Mouse (Mus musculus): ENCODE measurements around the gene Map6d1. TPM values are rescaled to one million over a fixed set of nuclear protein-coding genes. Genes with fewer than 3 reads are reported as not detected.

The Map6d1 gene
- polyA plus RNA-seq, 1 experiment from 2014 or later = 0.75 TPM

- peaks cover 94% of the 10 kb centered on the region for H3K36me3 ChIP-seq
- no peak overlapping the region for H3K27ac ChIP-seq
- H3K4me3 ChIP-seq = no peak overlapping the region
- H3K27me3 ChIP-seq (ENCODE audit: low read depth, poor library complexity, severe bottlenecking) = no peaks in the 10 kb centered on the region
- DNase-seq (ENCODE audit: low spot score) = no peak
- 83% methylated on average over 6 of the region's 6 CpGs for WGBS
- no peaks in the 10 kb centered on the region for H3K4me1 ChIP-seq
- H3K9me3 ChIP-seq (replicated peaks) = no peaks in the 10 kb centered on the region
Observed at GRCm38 (mm10) chr16:20227504-20227903, 13.7 kb downstream of the Map6d1 start.

GRCm38 (mm10) chr16:20226676-20227075, 14.5 kb downstream of the Map6d1 start:
- no peak for DNase-seq (ENCODE audit: low spot score)
- 92% methylated on average over 4 of the region's 4 CpGs for WGBS
- Histone ChIP-seq H3K9me3 (replicated peaks) (no peaks in the 10 kb centered on the region), H3K27me3 (ENCODE audit: low read depth, poor library complexity, severe bottlenecking) (no peaks in the 10 kb centered on the region), H3K27ac (no peak overlapping the region), H3K4me1 (no peaks in the 10 kb centered on the region), H3K36me3 (peaks cover 97% of the 10 kb centered on the region), H3K4me3 (no peak overlapping the region)

GRCm38 (mm10) chr16:20222726-20223125, 18.4 kb downstream of the Map6d1 start:
- H3K9me3 ChIP-seq (replicated peaks) = no peaks in the 10 kb centered on the region
- no peak for DNase-seq (ENCODE audit: low spot score)
- H3K4me3 ChIP-seq = no peak overlapping the region
- 98% methylated on average over 6 of the region's 6 CpGs for WGBS
- no peak overlapping the region for H3K27ac ChIP-seq
- no peaks in the 10 kb centered on the region for H3K27me3 ChIP-seq (ENCODE audit: low read depth, poor library complexity, severe bottlenecking)
- peaks cover 97% of the 10 kb centered on the region for H3K36me3 ChIP-seq
- H3K4me1 ChIP-seq = no peaks in the 10 kb centered on the region

- no peaks in the 10 kb centered on the region for H3K4me1 ChIP-seq
- DNase-seq (ENCODE audit: low spot score) = peak; percentile 43
- no peak overlapping the region for H3K27ac ChIP-seq
- no peaks in the 10 kb centered on the region for H3K9me3 ChIP-seq (replicated peaks)
- H3K36me3 ChIP-seq = peaks cover 98% of the 10 kb centered on the region
- no peaks in the 10 kb centered on the region for H3K27me3 ChIP-seq (ENCODE audit: low read depth, poor library complexity, severe bottlenecking)
- no peak overlapping the region for H3K4me3 ChIP-seq
- WGBS = 88% methylated on average over 3 of the region's 3 CpGs
Observed at GRCm38 (mm10) chr16:20213591-20214226, 27.4 kb downstream of the Map6d1 start.

- Histone ChIP-seq H3K4me1 (no peaks in the 10 kb centered on the region), H3K27me3 (ENCODE audit: low read depth, poor library complexity, severe bottlenecking) (no peaks in the 10 kb centered on the region), H3K27ac (no peak overlapping the region), H3K4me3 (no peak overlapping the region), H3K9me3 (replicated peaks) (no peaks in the 10 kb centered on the region), H3K36me3 (peaks cover 99% of the 10 kb centered on the region)
- WGBS = 82% methylated on average over 5 of the region's 5 CpGs
- no peak for DNase-seq (ENCODE audit: low spot score)
Observed at GRCm38 (mm10) chr16:20199501-20200201, 41.5 kb downstream of the Map6d1 start.

GRCm38 (mm10) chr16:20196962-20197361, 44.2 kb downstream of the Map6d1 start:
- no peaks in the 10 kb centered on the region for H3K4me1 ChIP-seq
- WGBS = 98% methylated on average over 5 of the region's 5 CpGs

GRCm38 (mm10) chr16:20195546-20195945, 45.6 kb downstream of the Map6d1 start:
- Histone ChIP-seq H3K4me1 (no peaks in the 10 kb centered on the region), H3K27ac (no peak overlapping the region), H3K36me3 (peaks cover 97% of the 10 kb centered on the region), H3K4me3 (no peak overlapping the region), H3K9me3 (replicated peaks) (no peaks in the 10 kb centered on the region), H3K27me3 (ENCODE audit: low read depth, poor library complexity, severe bottlenecking) (no peaks in the 10 kb centered on the region)
- 97% methylated on average over 3 of the region's 3 CpGs for WGBS
- no peak for DNase-seq (ENCODE audit: low spot score)

More at GRCm38 (mm10) chr16:20196962-20197361, 44.2 kb downstream of the Map6d1 start:
- DNase-seq (ENCODE audit: low spot score) = no peak
- Histone ChIP-seq H3K4me3 (no peak overlapping the region), H3K27me3 (ENCODE audit: low read depth, poor library complexity, severe bottlenecking) (no peaks in the 10 kb centered on the region), H3K36me3 (peaks cover 99% of the 10 kb centered on the region), H3K9me3 (replicated peaks) (no peaks in the 10 kb centered on the region), H3K27ac (no peak overlapping the region)

GRCm38 (mm10) chr16:20192043-20192442, 49.1 kb downstream of the Map6d1 start:
- Histone ChIP-seq H3K4me3 (no peak overlapping the region), H3K9me3 (replicated peaks) (no peaks in the 10 kb centered on the region), H3K27me3 (ENCODE audit: low read depth, poor library complexity, severe bottlenecking) (no peaks in the 10 kb centered on the region), H3K27ac (no peak overlapping the region), H3K36me3 (peaks cover 96% of the 10 kb centered on the region), H3K4me1 (no peaks in the 10 kb centered on the region)
- DNase-seq (ENCODE audit: low spot score) = no peak

- no peak overlapping the region for H3K4me3 ChIP-seq
- no peaks in the 10 kb centered on the region for H3K4me1 ChIP-seq
- peaks cover 96% of the 10 kb centered on the region for H3K36me3 ChIP-seq
- H3K27me3 ChIP-seq (ENCODE audit: low read depth, poor library complexity, severe bottlenecking) = no peaks in the 10 kb centered on the region
- H3K27ac ChIP-seq = no peak overlapping the region
- H3K9me3 ChIP-seq (replicated peaks) = no peaks in the 10 kb centered on the region
- DNase-seq (ENCODE audit: low spot score) = no peak
- 90% methylated on average over 3 of the region's 3 CpGs for WGBS
Observed at GRCm38 (mm10) chr16:20191161-20191882, 49.8 kb downstream of the Map6d1 start.

- Histone ChIP-seq H3K36me3 (peaks cover 86% of the 10 kb centered on the region), H3K9me3 (replicated peaks) (no peaks in the 10 kb centered on the region), H3K4me1 (no peaks in the 10 kb centered on the region), H3K27ac (no peak overlapping the region), H3K4me3 (no peak overlapping the region), H3K27me3 (ENCODE audit: low read depth, poor library complexity, severe bottlenecking) (no peaks in the 10 kb centered on the region)
- 74% methylated on average over 2 of the region's 2 CpGs for WGBS
- DNase-seq (ENCODE audit: low spot score) = no peak
Observed at GRCm38 (mm10) chr16:20185368-20185767, 55.8 kb downstream of the Map6d1 start.

Other genes with a start within 250 kb of the Map6d1 start
- gene Klhl24, start 143.8 kb downstream of the Map6d1 start, polyA plus RNA-seq (2016; fragmentation: Nextera tagmentation; extraction: Ambion mirVana) = 20.7 and 27.2 TPM in 2 replicates
- 52.3 and 59.2 TPM in 2 replicates for gene Yeats2, start 100.3 kb downstream of the Map6d1 start, polyA plus RNA-seq (2016; fragmentation: Nextera tagmentation; extraction: Ambion mirVana)
- gene Parl, start 61.0 kb upstream of the Map6d1 start, polyA plus RNA-seq (2016; fragmentation: Nextera tagmentation; extraction: Ambion mirVana) = 131 and 157 TPM in 2 replicates
- not detected in 2 replicates for gene Cyp2ab1, start 84.0 kb upstream of the Map6d1 start, polyA plus RNA-seq (2016; fragmentation: Nextera tagmentation; extraction: Ambion mirVana)
- 47.9 and 62.0 TPM in 2 replicates for gene Abcc5, start 185.0 kb upstream of the Map6d1 start, polyA plus RNA-seq (2016; fragmentation: Nextera tagmentation; extraction: Ambion mirVana)